Mouse (Mus musculus): Measurements from ENCODE around the gene Capn8.
"Not testable (repeated sequence)": the region's sequence is repeated elsewhere in the genome, so short reads cannot be mapped to it uniquely, and the experiment has no call there.

Capn8 gene

GRCm38 (mm10) chr1:182615465-182615864 lies 50.7 kb downstream of the Capn8 start:
- DNase-seq (ENCODE audit: low read depth, low spot score): no peak

GRCm38 (mm10) chr1:182618200-182618947 lies 53.6 kb downstream of the Capn8 start:
- DNase-seq (ENCODE audit: low read depth, low spot score): no peak

GRCm38 (mm10) chr1:182620470-182620869 lies 55.7 kb downstream of the Capn8 start:
- DNase-seq (ENCODE audit: low read depth, low spot score): no peak

GRCm38 (mm10) chr1:182621256-182621655 lies 56.4 kb downstream of the Capn8 start:
- DNase-seq (ENCODE audit: low read depth, low spot score): no peak

GRCm38 (mm10) chr1:182626197-182626596 lies 61.4 kb downstream of the Capn8 start:
- no peak for DNase-seq (ENCODE audit: low read depth, low spot score)

GRCm38 (mm10) chr1:182629228-182629627 lies 64.4 kb downstream of the Capn8 start:
- DNase-seq (ENCODE audit: low read depth, low spot score): no peak

GRCm38 (mm10) chr1:182633712-182634294 lies 69.0 kb downstream of the Capn8 start:
- DNase-seq (ENCODE audit: low read depth, low spot score): no peak

- DNase-seq (ENCODE audit: low read depth, low spot score): no peak
These were observed 74.2 kb downstream of the Capn8 start for GRCm38 (mm10) chr1:182639016-182639415.

GRCm38 (mm10) chr1:182639456-182639855 lies 74.6 kb downstream of the Capn8 start:
- no peak for DNase-seq (ENCODE audit: low read depth, low spot score)

- no peak for DNase-seq (ENCODE audit: low read depth, low spot score)
These were observed 75.3 kb downstream of the Capn8 start for GRCm38 (mm10) chr1:182640094-182640493.

- no peak for DNase-seq (ENCODE audit: low read depth, low spot score)
These were observed 78.0 kb downstream of the Capn8 start for GRCm38 (mm10) chr1:182642779-182643178.

GRCm38 (mm10) chr1:182644418-182644817 lies 79.6 kb downstream of the Capn8 start:
- not testable (repeated sequence) for DNase-seq (ENCODE audit: low read depth, low spot score)

GRCm38 (mm10) chr1:182645211-182645668 lies 80.4 kb downstream of the Capn8 start:
- no peak for DNase-seq (ENCODE audit: low read depth, low spot score)

GRCm38 (mm10) chr1:182646796-182647195 lies 82.0 kb downstream of the Capn8 start:
- DNase-seq (ENCODE audit: low read depth, low spot score): peak; percentile 40

GRCm38 (mm10) chr1:182657760-182658159 lies 93.0 kb downstream of the Capn8 start:
- peak; percentile 65 for DNase-seq (ENCODE audit: low read depth, low spot score)

- DNase-seq (ENCODE audit: low read depth, low spot score): no peak
These were observed 95.6 kb downstream of the Capn8 start for GRCm38 (mm10) chr1:182660365-182660764.

GRCm38 (mm10) chr1:182663671-182664070 lies 98.9 kb downstream of the Capn8 start:
- no peak for DNase-seq (ENCODE audit: low read depth, low spot score)

GRCm38 (mm10) chr1:182664841-182665240 lies 100.0 kb downstream of the Capn8 start:
- DNase-seq (ENCODE audit: low read depth, low spot score): no peak

GRCm38 (mm10) chr1:182667281-182667680 lies 102.5 kb downstream of the Capn8 start:
- DNase-seq (ENCODE audit: low read depth, low spot score): no peak

- no peak for DNase-seq (ENCODE audit: low read depth, low spot score)
These were observed 104.9 kb downstream of the Capn8 start for GRCm38 (mm10) chr1:182669741-182670140.

- DNase-seq (ENCODE audit: low read depth, low spot score): peak; percentile 16
These were observed 105.9 kb downstream of the Capn8 start for GRCm38 (mm10) chr1:182670563-182671342.

GRCm38 (mm10) chr1:182671343-182671624 lies 106.5 kb downstream of the Capn8 start:
- no peak for DNase-seq (ENCODE audit: low read depth, low spot score)

- DNase-seq (ENCODE audit: low read depth, low spot score): no peak
These were observed 110.5 kb downstream of the Capn8 start for GRCm38 (mm10) chr1:182675346-182675745.
